Mouse (Mus musculus): ENCODE measurements at regions not wholly inside any gene's neighbourhood (a gene's known extent, or its start where the extent isn't known, plus 50 kb on each side); places are given as distances from the start of the nearest gene placed in this dataset.

- Histone ChIP-seq H3K36me3 (ENCODE audit: control insufficient read depth, insufficient read depth) (no peaks in the 10 kb centered on the region), H3K79me2 (ENCODE audit: control insufficient read depth, insufficient read depth) (no peaks in the 10 kb centered on the region), H3K4me3 (ENCODE audit: insufficient read depth, poor library complexity, severe bottlenecking) (no peak overlapping the region), H3K79me3 (ENCODE audit: low read depth) (no peaks in the 10 kb centered on the region), H3K27me3 (ENCODE audit: control insufficient read depth, insufficient read depth, insufficient read length) (no peaks in the 10 kb centered on the region), H3ac (ENCODE audit: control insufficient read depth, insufficient read length, low read depth) (no peak overlapping the region)
- no peak for TF ChIP-seq MYOD1 (IDR thresholded peaks at IDR 0.05; ENCODE audit: control insufficient read depth, insufficient read length, low read depth)
- no peak for TF ChIP-seq USF1 (IDR thresholded peaks at IDR 0.05; ENCODE audit: low read depth)
- TF ChIP-seq MAX (IDR thresholded peaks at IDR 0.05): no peak
- TF ChIP-seq FOSL1 (IDR thresholded peaks at IDR 0.05; ENCODE audit: insufficient read depth, low read length, poor library complexity, severe bottlenecking): no peak
- no peak for TF ChIP-seq CTCF (IDR thresholded peaks at IDR 0.05; ENCODE audit: control insufficient read depth, insufficient read depth, insufficient read length)
- TF ChIP-seq MYOG (IDR thresholded peaks at IDR 0.05; ENCODE audit: control insufficient read depth, extremely low read depth, insufficient read length): no peak
- no peak for TF ChIP-seq CEBPB (IDR thresholded peaks at IDR 0.05; ENCODE audit: low read depth)
Observed at GRCm38 (mm10) chr10:124163441-124163840, 899.6 kb downstream of the Fam19a2 start.

GRCm38 (mm10) chr10:124175598-124175997, 911.8 kb downstream of the Fam19a2 start:
- Histone ChIP-seq H3K27me3 (ENCODE audit: control insufficient read depth, insufficient read depth, insufficient read length) (no peaks in the 10 kb centered on the region), H3K4me3 (ENCODE audit: insufficient read depth, poor library complexity, severe bottlenecking) (no peak overlapping the region), H3K79me2 (ENCODE audit: control insufficient read depth, insufficient read depth) (no peaks in the 10 kb centered on the region), H3K79me3 (ENCODE audit: low read depth) (no peaks in the 10 kb centered on the region), H3K36me3 (ENCODE audit: control insufficient read depth, insufficient read depth) (no peaks in the 10 kb centered on the region), H3ac (ENCODE audit: control insufficient read depth, insufficient read length, low read depth) (no peak overlapping the region)
- TF ChIP-seq FOSL1 (IDR thresholded peaks at IDR 0.05; ENCODE audit: insufficient read depth, low read length, poor library complexity, severe bottlenecking) (no peak), CTCF (IDR thresholded peaks at IDR 0.05; ENCODE audit: control insufficient read depth, insufficient read depth, insufficient read length) (no peak), MYOD1 (IDR thresholded peaks at IDR 0.05; ENCODE audit: control insufficient read depth, insufficient read length, low read depth) (no peak), USF1 (IDR thresholded peaks at IDR 0.05; ENCODE audit: low read depth) (no peak), MYOG (IDR thresholded peaks at IDR 0.05; ENCODE audit: control insufficient read depth, extremely low read depth, insufficient read length) (no peak), CEBPB (IDR thresholded peaks at IDR 0.05; ENCODE audit: low read depth) (no peak), MAX (IDR thresholded peaks at IDR 0.05) (no peak)

GRCm38 (mm10) chr10:124208317-124208716, 944.5 kb downstream of the Fam19a2 start:
- no peaks in the 10 kb centered on the region for H3K36me3 ChIP-seq (ENCODE audit: control insufficient read depth, insufficient read depth)
- no peak overlapping the region for H3K4me3 ChIP-seq (ENCODE audit: insufficient read depth, poor library complexity, severe bottlenecking)
- TF ChIP-seq MAX (IDR thresholded peaks at IDR 0.05): no peak
- no peak for TF ChIP-seq CTCF (IDR thresholded peaks at IDR 0.05; ENCODE audit: control insufficient read depth, insufficient read depth, insufficient read length)
- no peak for TF ChIP-seq MYOD1 (IDR thresholded peaks at IDR 0.05; ENCODE audit: control insufficient read depth, insufficient read length, low read depth)
- TF ChIP-seq MYOG (IDR thresholded peaks at IDR 0.05; ENCODE audit: control insufficient read depth, extremely low read depth, insufficient read length): no peak
- no peak for TF ChIP-seq USF1 (IDR thresholded peaks at IDR 0.05; ENCODE audit: low read depth)
- TF ChIP-seq CEBPB (IDR thresholded peaks at IDR 0.05; ENCODE audit: low read depth): no peak
- TF ChIP-seq FOSL1 (IDR thresholded peaks at IDR 0.05; ENCODE audit: insufficient read depth, low read length, poor library complexity, severe bottlenecking): no peak
- no peaks in the 10 kb centered on the region for H3K79me2 ChIP-seq (ENCODE audit: control insufficient read depth, insufficient read depth)
- no peaks in the 10 kb centered on the region for H3K27me3 ChIP-seq (ENCODE audit: control insufficient read depth, insufficient read depth, insufficient read length)
- no peaks in the 10 kb centered on the region for H3K79me3 ChIP-seq (ENCODE audit: low read depth)
- H3ac ChIP-seq (ENCODE audit: control insufficient read depth, insufficient read length, low read depth): no peak overlapping the region

GRCm38 (mm10) chr10:124219461-124219860, 955.7 kb downstream of the Fam19a2 start:
- TF ChIP-seq USF1 (IDR thresholded peaks at IDR 0.05; ENCODE audit: low read depth) (no peak), MAX (IDR thresholded peaks at IDR 0.05) (no peak), MYOG (IDR thresholded peaks at IDR 0.05; ENCODE audit: control insufficient read depth, extremely low read depth, insufficient read length) (no peak), FOSL1 (IDR thresholded peaks at IDR 0.05; ENCODE audit: insufficient read depth, low read length, poor library complexity, severe bottlenecking) (no peak), MYOD1 (IDR thresholded peaks at IDR 0.05; ENCODE audit: control insufficient read depth, insufficient read length, low read depth) (no peak), CEBPB (IDR thresholded peaks at IDR 0.05; ENCODE audit: low read depth) (no peak), CTCF (IDR thresholded peaks at IDR 0.05; ENCODE audit: control insufficient read depth, insufficient read depth, insufficient read length) (no peak)
- Histone ChIP-seq H3K27me3 (ENCODE audit: control insufficient read depth, insufficient read depth, insufficient read length) (no peaks in the 10 kb centered on the region), H3K36me3 (ENCODE audit: control insufficient read depth, insufficient read depth) (no peaks in the 10 kb centered on the region), H3ac (ENCODE audit: control insufficient read depth, insufficient read length, low read depth) (no peak overlapping the region), H3K4me3 (ENCODE audit: insufficient read depth, poor library complexity, severe bottlenecking) (no peak overlapping the region), H3K79me3 (ENCODE audit: low read depth) (no peaks in the 10 kb centered on the region), H3K79me2 (ENCODE audit: control insufficient read depth, insufficient read depth) (no peaks in the 10 kb centered on the region)

GRCm38 (mm10) chr10:124222068-124222467, 958.3 kb downstream of the Fam19a2 start:
- Histone ChIP-seq H3ac (ENCODE audit: control insufficient read depth, insufficient read length, low read depth) (no peak overlapping the region), H3K79me2 (ENCODE audit: control insufficient read depth, insufficient read depth) (no peaks in the 10 kb centered on the region), H3K79me3 (ENCODE audit: low read depth) (no peaks in the 10 kb centered on the region), H3K4me3 (ENCODE audit: insufficient read depth, poor library complexity, severe bottlenecking) (no peak overlapping the region), H3K27me3 (ENCODE audit: control insufficient read depth, insufficient read depth, insufficient read length) (no peaks in the 10 kb centered on the region), H3K36me3 (ENCODE audit: control insufficient read depth, insufficient read depth) (no peaks in the 10 kb centered on the region)
- TF ChIP-seq CEBPB (IDR thresholded peaks at IDR 0.05; ENCODE audit: low read depth): no peak
- TF ChIP-seq MYOG (IDR thresholded peaks at IDR 0.05; ENCODE audit: control insufficient read depth, extremely low read depth, insufficient read length): no peak
- no peak for TF ChIP-seq CTCF (IDR thresholded peaks at IDR 0.05; ENCODE audit: control insufficient read depth, insufficient read depth, insufficient read length)
- TF ChIP-seq USF1 (IDR thresholded peaks at IDR 0.05; ENCODE audit: low read depth): no peak
- no peak for TF ChIP-seq MAX (IDR thresholded peaks at IDR 0.05)
- TF ChIP-seq MYOD1 (IDR thresholded peaks at IDR 0.05; ENCODE audit: control insufficient read depth, insufficient read length, low read depth): no peak
- TF ChIP-seq FOSL1 (IDR thresholded peaks at IDR 0.05; ENCODE audit: insufficient read depth, low read length, poor library complexity, severe bottlenecking): no peak

GRCm38 (mm10) chr10:124227061-124227460, 963.3 kb downstream of the Fam19a2 start:
- no peaks in the 10 kb centered on the region for H3K79me3 ChIP-seq (ENCODE audit: low read depth)
- no peaks in the 10 kb centered on the region for H3K79me2 ChIP-seq (ENCODE audit: control insufficient read depth, insufficient read depth)
- no peak overlapping the region for H3K4me3 ChIP-seq (ENCODE audit: insufficient read depth, poor library complexity, severe bottlenecking)
- no peaks in the 10 kb centered on the region for H3K36me3 ChIP-seq (ENCODE audit: control insufficient read depth, insufficient read depth)
- no peak for TF ChIP-seq MYOG (IDR thresholded peaks at IDR 0.05; ENCODE audit: control insufficient read depth, extremely low read depth, insufficient read length)
- no peak overlapping the region for H3ac ChIP-seq (ENCODE audit: control insufficient read depth, insufficient read length, low read depth)
- no peaks in the 10 kb centered on the region for H3K27me3 ChIP-seq (ENCODE audit: control insufficient read depth, insufficient read depth, insufficient read length)

All from C2C12 (cell line).